Mouse (Mus musculus) granulocyte monocyte progenitor cell, adult 5-6 weeks (primary cell): ENCODE data around the gene Slc22a16. TPM values are rescaled to one million over a fixed set of nuclear protein-coding genes. Genes with fewer than 3 reads are reported as not detected.
"Not testable (repeated sequence)": the region's sequence is repeated elsewhere in the genome, so short reads cannot be mapped to it uniquely, and the experiment has no call there.

Source experiments
- ATAC-seq: replicated peaks from 2 replicates; pipeline ENCODE4 v1.8.0; 2016; ENCODE audit warnings: mild to moderate bottlenecking, moderate TSS enrichment, inconsistent platforms; ENCODE audit not compliant: poor library complexity, severe bottlenecking
- total RNA-seq, 2 experiments: library from RNA; stranded (forward) in 1 of 2; stranded (reverse) in 1 of 2; fragments of 200-712, 200-1000 nt in 1 of 2; fragments of >200 nt in 1 of 2; fragmentation: Nextera tagmentation in 1 of 2; gene quantifications; 2 replicates each; pipeline ENCODE4 v1.2.3; 2014 to 2017

The Slc22a16 gene
- total RNA-seq (2014; fragmentation: Nextera tagmentation) (not detected in 2 replicates), total RNA-seq (2017) (not detected in 2 replicates)

- no peak for ATAC-seq
Observed at GRCm38 (mm10) chr10:40570036-40570435, at the start of gene Slc22a16. Gene Slc22a16, plus strand, starts transcription at chr10:40570336.

- ATAC-seq = no peak
Observed at GRCm38 (mm10) chr10:40521579-40521978, 48.6 kb upstream of the Slc22a16 start.

DNA sequence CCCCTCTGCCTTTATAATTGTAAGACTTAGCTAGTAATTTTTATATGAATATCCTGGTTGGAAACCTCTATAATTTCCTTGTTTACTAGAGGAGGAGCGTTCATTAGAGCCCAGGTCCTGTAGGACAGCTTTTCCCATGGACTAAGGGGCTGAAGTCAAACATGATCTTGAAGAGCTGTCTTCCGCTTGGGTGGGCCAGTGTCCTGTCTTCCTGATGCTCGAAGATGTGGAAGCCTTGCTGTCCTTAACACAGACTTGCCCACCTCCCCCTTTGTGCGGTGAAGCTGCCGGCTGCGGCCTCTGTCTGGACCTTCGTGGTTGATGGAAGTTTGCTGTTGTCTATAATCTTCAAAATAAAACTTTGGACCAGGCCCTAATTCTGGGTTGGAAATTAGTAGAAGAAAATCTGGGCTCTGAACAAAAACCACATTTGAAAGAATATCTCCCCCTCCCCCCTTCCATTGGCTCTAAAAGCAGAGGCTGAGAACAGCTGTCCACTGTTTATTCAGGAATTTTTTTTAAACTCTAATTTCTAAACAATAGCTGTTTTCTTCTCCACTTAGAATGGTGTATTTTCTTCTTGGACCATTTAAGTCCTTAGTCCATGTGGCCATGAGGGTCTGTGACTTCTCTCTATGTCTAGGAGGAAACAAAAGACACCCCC, 46.7 kb upstream of the Slc22a16 start:
- ATAC-seq = no peak

DNA sequence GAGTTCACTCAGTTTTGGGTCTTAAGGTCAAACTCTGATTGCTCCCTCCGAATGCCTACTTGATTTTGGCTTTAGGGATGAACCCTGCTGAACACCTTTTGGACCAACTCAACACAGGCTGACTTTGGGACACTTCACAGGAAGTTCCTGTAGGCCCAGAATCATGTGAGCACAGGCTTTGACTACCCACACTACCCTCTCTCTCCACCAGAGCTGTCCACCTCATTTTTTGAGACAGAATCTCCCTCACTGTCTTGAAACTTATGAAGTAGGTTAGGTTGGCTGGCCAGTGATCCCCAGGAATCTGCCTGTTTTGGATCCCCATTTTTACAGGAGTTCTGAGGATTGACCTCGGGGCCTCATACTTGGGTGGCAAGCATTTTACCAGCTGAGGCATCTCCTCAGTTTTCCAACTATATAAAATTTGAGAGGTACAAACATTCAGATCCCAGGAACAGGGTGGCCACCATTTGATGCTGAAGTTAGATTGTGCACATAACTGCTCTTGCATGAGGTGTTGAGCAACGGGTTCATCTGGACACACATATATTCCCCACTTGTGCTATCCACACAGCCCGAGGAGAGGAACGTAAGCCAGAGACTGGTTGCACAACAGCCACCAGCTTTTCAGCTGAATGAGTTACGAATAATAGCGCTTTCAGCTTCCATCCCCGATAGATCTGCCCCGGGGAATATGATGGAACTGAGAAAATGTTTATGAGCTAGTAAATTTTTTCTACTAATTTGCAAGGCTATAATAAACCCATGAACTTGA, 45.9 kb upstream of the Slc22a16 start:
- peak; percentile 55 for ATAC-seq

- no peak for ATAC-seq
Observed at GRCm38 (mm10) chr10:40524991-40525390, 45.1 kb upstream of the Slc22a16 start.

DNA sequence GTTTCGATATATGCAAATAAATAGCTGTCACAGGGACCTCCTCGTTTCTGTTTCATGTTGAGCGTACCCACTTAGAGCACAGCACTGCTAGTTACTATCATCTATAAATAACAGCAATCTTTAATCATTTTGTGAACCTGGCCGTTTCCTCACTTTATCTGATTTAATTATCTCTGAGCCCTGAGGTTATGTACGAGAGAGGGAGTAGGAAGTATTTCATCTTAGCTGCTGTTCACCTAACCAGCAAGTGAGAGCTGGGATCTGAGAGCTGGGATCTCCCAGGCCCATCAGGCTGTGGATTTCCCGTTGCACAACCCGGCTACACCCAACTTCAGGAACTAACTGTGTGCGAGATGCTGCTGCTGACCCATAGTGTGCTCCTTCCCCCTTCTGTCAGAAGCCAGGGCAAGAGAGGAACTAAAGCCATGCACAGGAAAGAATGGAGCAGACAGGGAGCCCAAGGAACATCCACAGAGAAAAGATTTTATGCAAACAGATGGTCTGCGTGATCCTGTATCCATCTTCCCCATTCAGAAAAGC, 44.5 kb upstream of the Slc22a16 start:
- peak; percentile 70 for ATAC-seq

DNA sequence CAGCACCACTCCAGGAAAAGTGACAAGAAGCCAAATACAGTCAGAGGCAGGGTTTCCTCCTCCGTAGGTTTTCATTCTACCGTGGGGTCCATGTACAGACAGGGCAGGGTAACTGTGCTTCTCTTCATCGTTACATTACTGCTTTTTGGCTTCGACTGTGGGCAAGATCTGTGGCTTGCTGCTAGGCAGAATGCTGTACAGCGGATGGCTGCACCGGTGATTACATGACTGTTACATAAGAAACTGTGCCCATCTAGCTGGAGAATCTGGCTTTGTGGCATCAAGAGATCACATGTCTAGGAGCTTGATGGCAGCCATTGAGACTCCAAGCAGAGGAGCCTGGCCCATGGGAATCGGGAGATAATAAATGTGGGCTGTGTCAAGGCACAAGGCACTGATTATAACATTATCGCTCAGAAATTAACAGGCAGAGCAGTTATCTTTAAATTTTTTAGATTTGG, 43.8 kb upstream of the Slc22a16 start:
- peak; percentile 35 for ATAC-seq

DNA sequence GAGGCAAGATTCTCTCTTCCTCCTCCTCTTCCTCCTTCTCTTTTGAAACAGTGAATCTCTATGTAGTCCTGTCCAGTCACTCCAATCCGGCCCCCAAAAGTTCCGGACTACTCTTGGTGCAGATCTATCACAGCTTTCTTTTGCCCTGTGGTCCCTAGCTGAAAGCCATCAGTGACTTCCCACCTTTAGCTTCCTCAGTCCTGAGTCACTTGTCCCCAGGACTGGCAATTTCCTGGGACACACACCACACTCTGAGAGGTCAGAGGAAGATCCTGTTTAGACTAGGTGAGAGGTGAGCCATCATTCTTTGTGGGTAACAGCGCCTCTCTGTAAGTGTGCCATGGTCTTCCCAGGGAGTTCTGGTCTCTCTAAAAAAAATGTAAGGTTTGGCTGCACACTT, 43.1 kb upstream of the Slc22a16 start:
- no peak for ATAC-seq

GRCm38 (mm10) chr10:40527573-40527972, 42.6 kb upstream of the Slc22a16 start:
- ATAC-seq = peak; percentile 36

- ATAC-seq = no peak
Observed at GRCm38 (mm10) chr10:40528668-40529067, 41.5 kb upstream of the Slc22a16 start.

DNA sequence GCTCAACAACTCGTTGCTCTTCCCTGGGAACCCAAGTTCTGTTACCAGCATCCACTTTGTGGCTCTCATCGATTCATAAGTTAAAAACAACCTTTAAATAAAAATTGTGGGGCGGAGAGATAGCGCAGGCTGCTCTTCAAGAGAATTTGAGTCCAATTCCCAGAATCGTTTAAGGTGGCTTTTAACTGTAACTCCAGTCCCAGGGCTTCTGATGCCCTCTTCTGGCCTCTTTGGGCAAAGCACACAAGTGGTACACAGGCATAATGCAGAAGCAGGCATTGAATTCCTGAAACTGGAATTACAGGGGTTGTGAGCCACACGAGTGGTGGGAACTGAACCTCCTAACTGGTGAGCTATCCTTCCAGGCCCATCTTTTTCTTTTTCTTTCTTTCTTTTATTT, 40.5 kb upstream of the Slc22a16 start:
- peak; percentile 30 for ATAC-seq

DNA sequence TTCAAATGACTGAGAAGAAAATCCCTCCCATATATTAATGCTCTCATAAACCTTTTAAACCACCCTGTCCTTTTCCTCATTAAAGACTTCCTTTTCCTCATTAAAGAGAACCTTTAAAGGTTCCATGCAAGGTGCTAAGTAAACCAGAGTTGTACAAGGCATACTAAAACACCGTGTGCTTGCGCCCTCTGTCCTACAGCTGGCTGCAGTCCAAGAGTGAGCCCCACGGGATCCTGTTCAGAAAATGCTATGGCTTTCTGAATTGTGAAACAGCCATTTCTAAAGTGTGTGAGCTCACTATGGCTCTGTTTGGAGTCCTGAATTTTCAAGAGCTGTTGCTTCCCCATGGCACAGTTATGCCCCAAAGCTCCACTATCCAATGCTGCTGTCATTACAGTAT, 39.5 kb upstream of the Slc22a16 start:
- no peak for ATAC-seq

GRCm38 (mm10) chr10:40532586-40532985, 37.5 kb upstream of the Slc22a16 start:
- not testable (repeated sequence) for ATAC-seq

- no peak for ATAC-seq
Observed at GRCm38 (mm10) chr10:40541351-40541750, 28.8 kb upstream of the Slc22a16 start.

- no peak for ATAC-seq
Observed at GRCm38 (mm10) chr10:40549317-40549716, 20.8 kb upstream of the Slc22a16 start.

DNA sequence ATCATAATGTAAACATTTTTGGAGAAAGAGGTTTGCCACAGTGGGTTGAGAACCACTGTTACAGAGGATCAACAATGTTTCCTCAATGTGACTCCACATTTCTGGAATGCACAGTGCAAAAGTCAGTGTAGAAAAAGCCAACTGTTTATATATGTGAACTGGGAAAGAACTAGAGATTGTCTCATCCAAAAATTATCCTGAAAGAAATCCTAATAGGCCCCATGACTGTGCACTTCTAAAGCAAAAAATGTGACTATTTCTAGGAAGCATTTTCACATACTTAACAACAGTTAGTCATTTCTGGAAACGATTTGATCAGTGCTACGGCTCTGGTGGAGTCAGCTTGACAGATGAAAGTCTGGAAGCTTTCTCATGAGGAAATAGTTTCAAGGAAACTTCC, 18.3 kb upstream of the Slc22a16 start:
- ATAC-seq = no peak

DNA sequence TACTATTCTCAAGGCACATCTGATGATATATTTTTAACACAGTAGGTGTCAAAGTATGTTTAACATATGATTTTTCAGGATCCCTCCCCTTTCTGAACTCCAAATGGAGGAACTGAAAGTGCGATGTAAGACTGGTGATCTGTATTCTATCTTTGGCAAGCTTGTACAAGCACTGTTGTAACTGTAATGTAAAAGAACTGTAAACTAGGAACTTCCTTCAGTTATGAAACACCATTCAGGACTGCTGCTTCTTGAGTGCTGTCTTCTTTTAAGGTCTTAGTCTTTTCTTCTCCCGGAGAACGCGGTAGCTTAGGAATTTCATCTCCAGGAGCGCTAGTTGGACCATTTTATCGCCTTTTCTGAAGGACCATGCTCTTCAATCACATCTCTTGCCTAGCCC, 4.4 kb upstream of the Slc22a16 start:
- peak; percentile 91 for ATAC-seq

- ATAC-seq = peak; percentile 99
Observed at GRCm38 (mm10) chr10:40575912-40576634, 5.9 kb downstream of the Slc22a16 start.

- 0 out of 2 replicates have a peak, but pooled peaks have one; percentile 14 for ATAC-seq
Observed at GRCm38 (mm10) chr10:40583584-40584255, 13.6 kb downstream of the Slc22a16 start.

DNA sequence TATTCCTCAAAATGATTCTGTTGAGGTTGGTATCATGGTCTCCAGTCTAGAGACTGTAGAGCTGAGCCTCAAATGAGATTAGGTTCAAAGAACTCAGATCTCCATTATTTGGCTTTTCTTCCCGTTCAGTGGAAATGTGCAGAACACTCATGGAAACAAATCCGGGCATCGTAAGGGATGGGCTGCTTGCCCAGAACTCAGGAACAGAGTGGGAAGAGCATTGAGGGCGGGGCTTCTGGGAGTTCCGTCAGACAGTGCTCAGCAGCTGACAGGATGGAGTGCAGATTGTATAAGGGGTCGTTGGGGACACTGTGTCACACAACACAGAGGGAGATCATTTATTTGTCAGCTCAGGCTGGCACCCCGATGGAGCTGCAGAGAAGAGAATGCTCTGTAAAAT, 22.1 kb downstream of the Slc22a16 start:
- no peak for ATAC-seq
